Mouse (Mus musculus) cortical plate, adult 2 months (tissue): ENCODE data around the gene Ppp1cb. TPM values are rescaled to one million over a fixed set of nuclear protein-coding genes. Genes with fewer than 3 reads are reported as not detected.

Experiments used
- H3K27ac ChIP-seq: fragments of 200-500 bp; 2 replicates; pipeline ENCODE4 v1.5.1; 2012; ENCODE audit warnings: low read length, control low read depth, inconsistent platforms; ENCODE audit not compliant: insufficient read depth
- H3K4me1 ChIP-seq: fragments of 200-500 bp; 2 replicates; pipeline ENCODE4 v1.6.1; 2011; ENCODE audit warnings: low read length; ENCODE audit not compliant: control insufficient read depth, insufficient read depth
- H3K4me3 ChIP-seq: fragments of 200-500 bp; 2 replicates; pipeline ENCODE4 v1.5.1; 2011; ENCODE audit warnings: mild to moderate bottlenecking, low read length, control low read depth; ENCODE audit not compliant: insufficient read depth
- CTCF ChIP-seq: fragments of 200-500 bp; IDR thresholded peaks from 2 replicates; pipeline ENCODE4 v1.5.1; 2011; ENCODE audit warnings: mild to moderate bottlenecking, control low read depth, low read length; ENCODE audit not compliant: insufficient read depth; ENCODE audit errors: extremely low read depth
- POLR2A ChIP-seq: fragments of 200-500 bp; IDR thresholded peaks from 2 replicates; pipeline ENCODE4 v1.6.1; 2011; ENCODE audit warnings: mild to moderate bottlenecking, low read length, control low read depth; ENCODE audit not compliant: insufficient read depth; ENCODE audit errors: extremely low read depth
- polyA plus RNA-seq: library from polyadenylated mRNA; depleted of rRNA; stranded (reverse); fragments of >200 nt; gene quantifications from 2 replicates; pipeline ENCODE4 v1.2.3, GENCODE M21; 2012; rRNA removed

The Ppp1cb gene
- 241 and 252 TPM in 2 replicates for polyA plus RNA-seq

GRCm38 (mm10) chr5:32458408-32459143, at the start of gene Ppp1cb:
Ppp1cb (plus strand) TSS chr5:32458843.
- peak within 1 kb of the TSS; percentile 99 for H3K27ac ChIP-seq
- H3K4me1 ChIP-seq, result peaks cover 3% of the 10 kb centered on the region; the same call in 1 of the 2 replicates
- H3K4me3 ChIP-seq, result peak within 1 kb of the TSS; percentile 100
- TF ChIP-seq CTCF, result no peak
- TF ChIP-seq POLR2A, result peak; percentile 99

- no peak overlapping the region for H3K27ac ChIP-seq
Measured at GRCm38 (mm10) chr5:32409747-32410146, 48.9 kb upstream of the Ppp1cb start.

GRCm38 (mm10) chr5:32410954-32411688, 47.5 kb upstream of the Ppp1cb start:
- no peak for TF ChIP-seq CTCF
- no peak for TF ChIP-seq POLR2A

More at GRCm38 (mm10) chr5:32409747-32410146, 48.9 kb upstream of the Ppp1cb start:
- no peak overlapping the region for H3K4me3 ChIP-seq
- TF ChIP-seq CTCF (no peak), POLR2A (no peak)
- peaks cover 4% of the 10 kb centered on the region for H3K4me1 ChIP-seq

GRCm38 (mm10) chr5:32412186-32412950, 46.3 kb upstream of the Ppp1cb start:
- H3K4me3 ChIP-seq, result no peak overlapping the region
- H3K27ac ChIP-seq, result peak overlapping the region; percentile 54; the same call in 1 of the 2 replicates
- peaks cover 4% of the 10 kb centered on the region for H3K4me1 ChIP-seq
- TF ChIP-seq POLR2A, result no peak
- TF ChIP-seq CTCF, result no peak

More at GRCm38 (mm10) chr5:32410954-32411688, 47.5 kb upstream of the Ppp1cb start:
- Histone ChIP-seq H3K27ac (no peak overlapping the region), H3K4me1 (peaks cover 4% of the 10 kb centered on the region), H3K4me3 (no peak overlapping the region)

- TF ChIP-seq CTCF (no peak), POLR2A (no peak)
- no peak overlapping the region for H3K27ac ChIP-seq
- H3K4me3 ChIP-seq, result no peak overlapping the region
- H3K4me1 ChIP-seq, result peaks cover 4% of the 10 kb centered on the region
Measured at GRCm38 (mm10) chr5:32413083-32413482, 45.6 kb upstream of the Ppp1cb start.

- Histone ChIP-seq H3K4me1 (peaks cover 4% of the 10 kb centered on the region), H3K4me3 (no peak overlapping the region), H3K27ac (no peak overlapping the region)
- TF ChIP-seq CTCF, result no peak
- no peak for TF ChIP-seq POLR2A
Measured at GRCm38 (mm10) chr5:32413569-32413968, 45.1 kb upstream of the Ppp1cb start.

DNA sequence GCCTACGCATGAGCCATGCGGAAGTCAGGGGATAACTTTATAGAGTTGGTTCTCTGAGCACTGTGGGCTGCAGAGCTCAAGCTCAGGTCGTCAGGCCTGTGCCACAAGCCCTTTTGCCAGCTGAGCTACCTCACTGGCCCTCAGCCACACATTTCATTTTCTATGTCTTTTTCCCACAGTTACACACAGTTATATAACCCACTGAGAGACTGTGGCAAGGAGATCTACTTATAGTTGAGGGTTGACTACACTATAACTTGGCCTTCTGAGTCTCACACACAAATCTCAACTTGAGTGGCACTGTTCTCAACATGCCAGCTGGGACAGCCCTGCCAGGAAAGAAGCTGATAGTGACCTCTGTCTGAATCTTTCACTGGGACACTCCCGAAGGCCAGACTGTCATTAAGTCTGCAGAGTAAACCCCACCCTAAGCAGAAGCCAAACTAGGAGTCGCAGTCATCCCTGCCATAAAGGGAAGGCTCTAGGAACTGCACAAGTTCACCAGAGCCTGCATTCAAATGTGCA, 44.1 kb upstream of the Ppp1cb start:
- Histone ChIP-seq H3K4me3 (no peak overlapping the region), H3K27ac (no peak overlapping the region), H3K4me1 (peaks cover 4% of the 10 kb centered on the region)
- TF ChIP-seq POLR2A (no peak), CTCF (no peak)

DNA sequence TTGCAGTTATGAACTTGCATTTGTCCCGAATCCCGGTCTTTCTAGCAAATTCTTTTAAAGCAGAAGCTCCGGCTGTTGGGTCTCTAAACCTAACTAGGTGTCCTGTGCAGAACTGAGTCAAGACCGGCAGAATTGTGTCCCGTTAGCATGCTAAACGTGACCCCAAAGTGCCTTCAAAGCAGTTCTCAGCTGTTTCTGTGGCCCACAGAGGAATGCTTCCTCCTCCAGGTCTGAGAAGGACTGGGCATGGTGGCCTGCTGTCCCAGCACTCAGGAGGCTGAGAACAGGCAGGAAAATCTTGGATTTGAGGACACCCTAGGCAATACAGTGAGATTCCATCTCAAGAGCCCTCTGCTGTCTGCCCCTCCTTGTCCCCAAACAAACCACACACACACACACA, 43.1 kb upstream of the Ppp1cb start:
- H3K27ac ChIP-seq, result no peak overlapping the region
- TF ChIP-seq POLR2A, result no peak
- no peak for TF ChIP-seq CTCF
- no peak overlapping the region for H3K4me3 ChIP-seq
- H3K4me1 ChIP-seq, result peaks cover 4% of the 10 kb centered on the region

- no peak for TF ChIP-seq CTCF
- H3K4me3 ChIP-seq, result no peak overlapping the region
- H3K4me1 ChIP-seq, result peaks cover 4% of the 10 kb centered on the region
- 0 out of 2 replicates have a peak overlapping the region, but pooled peaks have one; percentile 25 for H3K27ac ChIP-seq
Measured at GRCm38 (mm10) chr5:32416881-32417280, 41.8 kb upstream of the Ppp1cb start.
